Mouse (Mus musculus): ENCODE measurements at regions not wholly inside any gene's neighbourhood (a gene's known extent, or its start where the extent isn't known, plus 50 kb on each side); places are given as distances from the start of the nearest gene placed in this dataset.
A peak's percentile ranks its signal among the peaks of the same experiment; 100 is the strongest.

- Histone ChIP-seq H3K27me3 (replicated peaks) (no peaks in the 10 kb centered on the region), H3K9me3 (no peaks in the 10 kb centered on the region), H3K4me3 (replicated peaks) (no peak overlapping the region), H3K9ac (no peak overlapping the region), H3K27ac (no peak overlapping the region), H3K36me3 (no peaks in the 10 kb centered on the region), H3K4me1 (no peaks in the 10 kb centered on the region), H3K4me2 (no peak overlapping the region)
- 44% methylated on average over 13 of the region's 13 CpGs for WGBS
- 0 out of 2 replicates have a peak, but pooled peaks have one; percentile 22 for ATAC-seq (ENCODE audit: insufficient read depth, low FRiP score, low read depth)
Measured at GRCm38 (mm10) chr2:92523321-92523895, 63.1 kb upstream of the Slc35c1 start.

GRCm38 (mm10) chr2:92521527-92521926 lies 61.2 kb upstream of the Slc35c1 start:
- 76% methylated on average over 8 of the region's 8 CpGs for WGBS
- ATAC-seq (ENCODE audit: insufficient read depth, low FRiP score, low read depth), result no peak
- Histone ChIP-seq H3K4me2 (no peak overlapping the region), H3K9ac (no peak overlapping the region), H3K9me3 (no peaks in the 10 kb centered on the region), H3K36me3 (no peaks in the 10 kb centered on the region), H3K27me3 (replicated peaks) (no peaks in the 10 kb centered on the region), H3K4me3 (replicated peaks) (no peak overlapping the region), H3K27ac (no peak overlapping the region), H3K4me1 (no peaks in the 10 kb centered on the region)

- Histone ChIP-seq H3K9ac (no peak overlapping the region), H3K36me3 (no peaks in the 10 kb centered on the region), H3K27me3 (replicated peaks) (no peaks in the 10 kb centered on the region), H3K4me2 (no peak overlapping the region), H3K9me3 (no peaks in the 10 kb centered on the region), H3K4me3 (replicated peaks) (no peak overlapping the region), H3K4me1 (no peaks in the 10 kb centered on the region), H3K27ac (no peak overlapping the region)
- ATAC-seq (ENCODE audit: insufficient read depth, low FRiP score, low read depth), result no peak
- 90% methylated on average over 8 of the region's 8 CpGs for WGBS
Measured at GRCm38 (mm10) chr2:92519396-92519795, 59.1 kb upstream of the Slc35c1 start.

- no peak overlapping the region for H3K9ac ChIP-seq
- 69% methylated on average over 8 of the region's 8 CpGs for WGBS
- ATAC-seq (ENCODE audit: insufficient read depth, low FRiP score, low read depth), result no peak
Measured at GRCm38 (mm10) chr2:92518891-92519290, 58.6 kb upstream of the Slc35c1 start.

GRCm38 (mm10) chr2:92514961-92515360 lies 54.6 kb upstream of the Slc35c1 start:
- no peak overlapping the region for H3K4me2 ChIP-seq
- H3K4me1 ChIP-seq, result no peaks in the 10 kb centered on the region
- H3K9me3 ChIP-seq, result no peaks in the 10 kb centered on the region
- H3K27ac ChIP-seq, result no peak overlapping the region
- no peaks in the 10 kb centered on the region for H3K27me3 ChIP-seq (replicated peaks)
- no peak overlapping the region for H3K9ac ChIP-seq
- WGBS, result 41% methylated on average over 6 of the region's 6 CpGs
- H3K36me3 ChIP-seq, result no peaks in the 10 kb centered on the region
- no peak overlapping the region for H3K4me3 ChIP-seq (replicated peaks)
- ATAC-seq (ENCODE audit: insufficient read depth, low FRiP score, low read depth), result no peak

More at GRCm38 (mm10) chr2:92518891-92519290, 58.6 kb upstream of the Slc35c1 start:
- H3K27me3 ChIP-seq (replicated peaks), result no peaks in the 10 kb centered on the region
- no peak overlapping the region for H3K27ac ChIP-seq
- H3K9me3 ChIP-seq, result no peaks in the 10 kb centered on the region
- no peak overlapping the region for H3K4me2 ChIP-seq
- H3K36me3 ChIP-seq, result no peaks in the 10 kb centered on the region
- H3K4me1 ChIP-seq, result no peaks in the 10 kb centered on the region
- H3K4me3 ChIP-seq (replicated peaks), result no peak overlapping the region

- Histone ChIP-seq H3K4me2 (no peak overlapping the region), H3K27me3 (replicated peaks) (no peaks in the 10 kb centered on the region), H3K27ac (no peak overlapping the region), H3K36me3 (no peaks in the 10 kb centered on the region), H3K9me3 (no peaks in the 10 kb centered on the region), H3K9ac (no peak overlapping the region), H3K4me3 (replicated peaks) (no peak overlapping the region), H3K4me1 (no peaks in the 10 kb centered on the region)
- WGBS, result 54% methylated on average over 6 of the region's 6 CpGs
- ATAC-seq (ENCODE audit: insufficient read depth, low FRiP score, low read depth), result no peak
Measured at GRCm38 (mm10) chr2:92511771-92512744, 51.7 kb upstream of the Slc35c1 start.
